Mouse (Mus musculus) subcutaneous adipose tissue, adult 2 months (tissue): ENCODE results near the gene Bet1l. TPM values are rescaled to one million over a fixed set of nuclear protein-coding genes. Genes with fewer than 3 reads are reported as not detected.

ENCODE experiments used
- polyA plus RNA-seq: library from polyadenylated mRNA; depleted of rRNA; stranded (reverse); fragments of >200 nt; gene quantifications from 2 replicates; pipeline ENCODE4 v1.2.3, GENCODE M21; 2012; ENCODE audit warnings: low replicate concordance; rRNA removed

Gene Bet1l
- polyA plus RNA-seq: 37.8 and 39.1 TPM in 2 replicates

DNA sequence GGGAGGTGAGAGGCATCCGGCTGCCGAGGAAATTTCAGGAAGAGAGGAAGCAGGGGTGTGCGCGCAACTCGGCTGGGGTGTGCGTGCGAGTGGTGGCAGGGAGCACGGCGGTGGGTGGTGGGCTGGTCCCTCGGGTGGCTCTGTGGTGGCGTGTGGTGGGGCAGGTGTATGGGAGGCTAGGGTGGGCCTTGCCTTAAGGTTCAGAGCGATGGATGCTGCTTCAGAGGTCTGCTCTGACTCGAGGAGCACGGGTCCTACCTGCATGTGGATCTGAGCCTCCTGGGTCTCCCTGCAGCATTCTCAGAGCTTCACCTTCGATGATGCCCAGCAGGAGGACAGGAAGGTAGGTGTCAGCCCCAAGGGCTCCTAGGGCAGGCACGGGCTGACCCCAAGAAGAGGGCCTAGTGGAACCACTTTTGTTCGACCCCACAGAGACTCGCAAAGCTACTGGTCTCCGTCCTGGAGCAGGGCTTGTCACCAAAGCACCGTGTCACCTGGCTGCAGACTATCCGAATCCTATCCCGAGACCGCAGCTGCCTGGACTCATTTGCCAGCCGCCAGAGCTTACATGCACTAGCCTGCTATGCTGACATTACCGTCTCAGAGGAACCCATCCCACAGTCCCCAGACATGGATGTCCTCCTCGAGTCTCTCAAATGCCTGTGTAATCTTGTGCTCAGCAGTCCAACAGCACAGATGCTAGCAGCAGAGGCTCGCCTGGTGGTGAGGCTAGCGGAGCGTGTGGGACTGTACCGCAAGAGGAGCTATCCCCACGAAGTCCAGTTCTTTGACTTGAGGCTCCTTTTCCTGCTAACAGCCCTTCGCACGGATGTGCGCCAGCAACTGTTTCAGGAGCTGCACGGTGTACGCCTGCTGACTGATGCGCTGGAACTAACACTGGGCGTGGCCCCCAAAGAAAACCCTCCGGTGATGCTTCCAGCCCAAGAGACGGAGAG lies at the start of gene Bet1l:
Gene Bet1l, minus strand, starts transcription at position 28 of the 956 bp plus-strand sequence.

DNA sequence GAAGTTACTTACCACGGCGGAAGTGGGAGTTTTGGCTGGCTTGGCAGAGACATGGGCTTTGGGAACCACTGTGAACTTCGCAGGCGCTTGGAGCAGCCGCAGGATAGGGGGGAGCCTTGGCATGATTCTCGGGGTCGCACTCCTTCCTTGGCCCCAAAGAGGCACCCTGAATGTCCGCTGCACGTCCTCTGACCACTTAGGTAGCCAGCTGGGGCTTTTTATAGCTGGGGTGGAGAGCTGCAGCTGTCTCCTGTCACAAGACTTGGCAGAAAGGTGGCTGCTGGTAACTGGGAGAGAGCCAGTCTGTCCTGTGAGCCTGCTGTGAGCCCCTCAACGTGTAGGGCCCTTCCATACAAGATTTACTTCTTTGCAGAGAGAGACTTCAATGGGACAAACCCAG lies 42.8 kb upstream of the Bet1l start, which contains the start of gene Cox8b:
Gene Cox8b, minus strand, starts transcription at position 227 of the 400 bp plus-strand sequence.

DNA sequence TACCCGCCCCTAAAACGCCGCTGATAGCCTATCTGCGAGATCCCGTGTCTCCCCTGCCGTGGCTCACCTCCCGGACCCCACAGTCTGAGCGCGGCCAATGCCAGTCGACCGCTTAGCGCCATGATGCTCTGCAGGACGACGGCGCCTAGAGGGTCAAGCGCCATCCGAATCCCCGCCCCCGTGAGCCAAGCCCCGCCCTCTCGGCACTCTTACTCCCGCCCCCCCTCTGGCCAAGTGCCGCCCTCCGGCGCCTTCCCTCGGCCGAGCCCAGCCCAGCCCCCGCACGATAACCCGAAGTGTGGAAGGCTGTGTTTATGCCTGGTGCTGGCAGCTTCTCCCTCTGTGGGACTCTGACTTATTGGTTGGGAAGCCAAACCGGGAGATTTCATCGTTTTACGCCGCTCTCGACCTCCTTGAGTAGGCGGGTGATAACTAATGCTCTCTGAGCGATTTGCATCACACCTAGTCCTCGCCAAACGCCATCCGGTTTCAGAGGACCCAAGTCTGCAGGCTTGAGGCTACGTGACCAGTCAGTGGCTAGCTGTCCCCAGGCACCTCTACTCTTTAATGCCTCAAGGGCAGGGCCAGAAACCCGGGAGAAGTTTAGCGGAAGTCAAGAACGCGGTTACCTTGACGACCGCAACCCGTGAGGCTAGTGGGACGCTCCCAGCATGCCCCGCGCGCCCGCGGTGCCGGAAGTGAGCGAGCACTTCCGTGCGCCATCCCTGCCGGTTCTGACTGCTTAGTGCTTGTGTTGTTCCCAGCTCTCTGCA lies 24.5 kb upstream of the Bet1l start, which contains the start of the genes Psmd13 and Sirt3:
Gene Psmd13, plus strand, starts transcription at position 273 of the 773 bp plus-strand sequence.
Gene Sirt3, minus strand, starts transcription at position 614 of the 773 bp plus-strand sequence.

GRCm38 (mm10) chr7:140856785-140857549 lies 410 bp downstream of the Bet1l start, which contains the start of gene Ric8a:
Gene Ric8a, plus strand, starts transcription at chr7:140856957.

DNA sequence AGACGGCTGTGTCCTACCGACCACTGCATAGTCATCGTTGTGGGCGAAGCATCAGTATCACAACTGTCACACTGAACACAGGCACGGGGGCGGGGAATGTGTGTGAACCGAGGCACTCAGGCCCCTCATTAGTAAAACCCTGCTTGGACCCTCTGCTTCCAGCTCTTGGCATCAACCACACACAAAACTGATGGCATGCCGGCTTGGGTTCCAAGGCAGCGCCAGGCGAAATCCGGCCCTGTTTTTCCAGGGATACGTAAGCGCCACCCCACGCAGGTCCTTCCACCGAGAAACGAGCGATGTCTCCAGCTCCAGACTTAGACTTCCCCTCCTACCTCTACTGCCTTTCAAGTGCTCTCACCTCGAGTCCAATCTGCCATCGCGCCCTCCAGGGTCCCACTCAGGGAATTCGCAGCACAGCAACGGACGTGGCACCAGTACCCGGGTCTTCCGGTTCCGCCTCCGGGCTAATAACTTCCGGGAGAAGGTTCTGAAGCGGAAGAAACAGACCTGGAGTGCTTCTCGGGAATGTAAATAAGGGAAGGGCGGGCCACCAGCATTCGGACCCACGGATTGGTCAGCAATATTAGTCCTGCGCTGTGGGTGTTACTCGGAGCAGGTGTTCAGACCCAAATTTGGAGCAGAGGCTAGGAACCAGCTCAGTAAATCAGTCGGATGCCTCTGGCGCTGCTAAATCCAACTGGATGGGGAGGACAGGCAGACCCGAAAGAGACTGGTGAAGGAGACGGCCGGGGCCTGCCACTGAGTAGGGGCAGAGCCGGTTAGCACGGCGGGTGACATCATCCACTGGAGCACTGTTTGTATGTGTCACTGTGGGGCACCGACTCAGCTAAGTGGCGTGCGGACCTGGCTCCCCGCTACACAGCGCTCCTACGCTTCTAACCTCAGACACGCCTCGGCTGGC lies 1.3 kb downstream of the Bet1l start, which contains the start of gene Gm45785:
Gene Gm45785, minus strand, starts transcription at position 472 of the 925 bp plus-strand sequence.

GRCm38 (mm10) chr7:140847755-140848580 lies 9.4 kb downstream of the Bet1l start, which contains the start of gene Odf3:
Gene Odf3, plus strand, starts transcription at chr7:140847805.

GRCm38 (mm10) chr7:140844905-140845665 lies 12.3 kb downstream of the Bet1l start, which contains the start of gene Scgb1c1:
Gene Scgb1c1, plus strand, starts transcription at chr7:140845547.

GRCm38 (mm10) chr7:140834968-140835757 lies 22.2 kb downstream of the Bet1l start, which contains the start of gene Urah:
Gene Urah, plus strand, starts transcription at chr7:140835018.

DNA sequence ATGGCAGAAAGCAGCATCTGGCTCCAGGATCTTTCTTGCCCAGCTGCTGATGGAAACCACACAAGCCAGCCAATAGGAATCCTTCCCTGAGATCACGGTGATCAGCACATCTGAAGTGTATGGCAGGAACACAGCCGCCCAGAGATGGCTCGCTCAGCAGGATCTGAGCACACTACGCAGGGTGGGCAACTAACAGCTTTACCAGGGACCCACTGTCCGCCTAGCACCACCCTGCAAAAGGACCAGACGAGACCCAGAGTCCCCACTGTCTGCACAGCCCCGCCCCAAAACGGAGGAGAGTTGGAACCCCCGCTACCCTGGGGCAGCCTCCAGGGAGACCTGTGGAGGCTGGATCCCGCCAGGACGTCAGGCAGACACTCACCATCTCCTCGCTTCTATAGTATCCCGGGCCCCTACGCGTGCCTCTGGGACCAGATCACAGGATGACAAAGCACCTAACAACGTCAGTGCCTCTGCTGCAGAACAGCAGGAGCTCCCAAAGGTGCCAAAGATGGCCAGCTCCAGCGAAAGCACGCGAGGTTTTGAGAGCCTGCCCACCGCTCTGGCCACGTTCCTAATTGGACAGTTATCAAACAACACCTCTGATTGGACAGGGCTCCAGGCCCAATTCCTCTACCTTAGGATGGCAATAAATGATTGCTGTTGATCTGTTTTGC lies 35.6 kb downstream of the Bet1l start, which contains the start of gene Zfp941:
Gene Zfp941, minus strand, starts transcription at position 526 of the 677 bp plus-strand sequence.

Other genes with a start within 250 kb of the Bet1l start
- gene Olfr61, start 228.6 kb downstream of the Bet1l start, polyA plus RNA-seq: not detected in 2 replicates
- gene Olfr53, start 211.1 kb downstream of the Bet1l start, polyA plus RNA-seq: not detected in 2 replicates
- gene Olfr539, start 197.6 kb downstream of the Bet1l start, polyA plus RNA-seq: not detected in 2 replicates
- not detected in 2 replicates for gene Olfr45, start 175.6 kb downstream of the Bet1l start, polyA plus RNA-seq
- not detected in 2 replicates for gene Olfr541, start 160.3 kb downstream of the Bet1l start, polyA plus RNA-seq
- 256 and 502 TPM in 2 replicates for gene Cyp2e1, start 93.8 kb downstream of the Bet1l start, polyA plus RNA-seq
- gene Syce1, start 69.7 kb downstream of the Bet1l start, polyA plus RNA-seq: 0.07 and 0.33 TPM in 2 replicates
- gene Zfp941, start 35.4 kb downstream of the Bet1l start, polyA plus RNA-seq: 0.15 TPM in 1 of 2 replicates, not detected in the other
- gene Urah, start 22.6 kb downstream of the Bet1l start, polyA plus RNA-seq: 14.2 TPM in 1 of 2 replicates, not detected in the other
- gene Scgb1c1, start 12.0 kb downstream of the Bet1l start, polyA plus RNA-seq: not detected in 2 replicates
- 0.11 TPM in 1 of 2 replicates, not detected in the other for gene Odf3, start 9.8 kb downstream of the Bet1l start, polyA plus RNA-seq
- gene Gm45785, start 1.2 kb downstream of the Bet1l start, polyA plus RNA-seq: not detected in 2 replicates
- gene Ric8a, start 620 bp downstream of the Bet1l start, polyA plus RNA-seq: 114 and 143 TPM in 2 replicates
- gene Psmd13, start 24.4 kb upstream of the Bet1l start, polyA plus RNA-seq: 76.9 and 91.8 TPM in 2 replicates
- 30.7 and 38.8 TPM in 2 replicates for gene Sirt3, start 24.7 kb upstream of the Bet1l start, polyA plus RNA-seq
- gene Cox8b, start 42.9 kb upstream of the Bet1l start, polyA plus RNA-seq: 147 and 450 TPM in 2 replicates
- 0.87 TPM in 1 of 2 replicates, not detected in the other for gene Nlrp6, start 63.3 kb upstream of the Bet1l start, polyA plus RNA-seq
- gene Pgghg, start 83.8 kb upstream of the Bet1l start, polyA plus RNA-seq: 55.4 and 73.1 TPM in 2 replicates
- gene Ifitm5, start 92.7 kb upstream of the Bet1l start, polyA plus RNA-seq: 2.9 and 7.4 TPM in 2 replicates
- 0.78 TPM in 1 of 2 replicates, not detected in the other for gene Gm45717, start 98.4 kb upstream of the Bet1l start, polyA plus RNA-seq
- gene Ifitm2, start 98.4 kb upstream of the Bet1l start, polyA plus RNA-seq: 1,434 and 1,895 TPM in 2 replicates
- 36.0 and 1,392 TPM in 2 replicates for gene Ifitm1, start 109.6 kb upstream of the Bet1l start, polyA plus RNA-seq
- gene Ifitm3, start 153.2 kb upstream of the Bet1l start, polyA plus RNA-seq: 721 and 1,416 TPM in 2 replicates
- gene Ifitm6, start 160.3 kb upstream of the Bet1l start, polyA plus RNA-seq: 17.2 and 25.7 TPM in 2 replicates
- gene Gm17387, start 171.6 kb upstream of the Bet1l start, polyA plus RNA-seq: not detected in 2 replicates
- gene B4galnt4, start 203.5 kb upstream of the Bet1l start, polyA plus RNA-seq: 0.26 and 5.6 TPM in 2 replicates
- gene Pkp3, start 220.6 kb upstream of the Bet1l start, polyA plus RNA-seq: 1.7 and 14.7 TPM in 2 replicates
- gene Sigirr, start 243.0 kb upstream of the Bet1l start, polyA plus RNA-seq: 21.2 and 25.3 TPM in 2 replicates